Mouse (Mus musculus): ENCODE measurements at regions not wholly inside any gene's neighbourhood (a gene's known extent, or its start where the extent isn't known, plus 50 kb on each side); places are given as distances from the start of the nearest gene placed in this dataset.

DNA sequence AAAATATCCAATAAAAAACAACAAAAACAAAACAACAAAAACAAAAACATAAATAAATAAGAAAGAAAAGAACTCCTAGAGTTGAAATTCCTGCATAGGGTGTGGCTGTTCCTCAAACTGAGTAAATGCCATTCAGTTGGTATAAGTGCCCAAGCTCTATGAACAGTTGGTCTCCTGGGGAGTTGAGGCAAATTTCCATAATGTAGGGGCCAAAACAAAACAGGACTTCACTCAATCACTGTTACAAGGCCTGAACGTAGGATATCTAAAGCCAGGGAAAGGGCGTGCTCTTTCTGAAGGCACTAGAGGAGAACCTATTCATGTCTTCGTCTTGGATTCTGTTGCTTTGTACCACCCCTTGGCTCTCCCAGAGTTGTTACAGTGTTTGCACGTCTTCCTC, 188.5 kb upstream of the Maf start:
- H3K4me2 ChIP-seq (replicated peaks): no peak overlapping the region
- WGBS: 86% methylated on average over 4 of the region's 4 CpGs
- no peaks in the 10 kb centered on the region for H3K4me1 ChIP-seq
- no peak for ATAC-seq (ENCODE audit: insufficient number of reproducible peaks, insufficient read depth, low FRiP score, low TSS enrichment)
- H3K36me3 ChIP-seq: no peaks in the 10 kb centered on the region
- H3K4me3 ChIP-seq: no peak overlapping the region
- no peaks in the 10 kb centered on the region for H3K9me3 ChIP-seq
- no peak overlapping the region for H3K9ac ChIP-seq
- H3K27me3 ChIP-seq: no peaks in the 10 kb centered on the region
- no peak overlapping the region for H3K27ac ChIP-seq

DNA sequence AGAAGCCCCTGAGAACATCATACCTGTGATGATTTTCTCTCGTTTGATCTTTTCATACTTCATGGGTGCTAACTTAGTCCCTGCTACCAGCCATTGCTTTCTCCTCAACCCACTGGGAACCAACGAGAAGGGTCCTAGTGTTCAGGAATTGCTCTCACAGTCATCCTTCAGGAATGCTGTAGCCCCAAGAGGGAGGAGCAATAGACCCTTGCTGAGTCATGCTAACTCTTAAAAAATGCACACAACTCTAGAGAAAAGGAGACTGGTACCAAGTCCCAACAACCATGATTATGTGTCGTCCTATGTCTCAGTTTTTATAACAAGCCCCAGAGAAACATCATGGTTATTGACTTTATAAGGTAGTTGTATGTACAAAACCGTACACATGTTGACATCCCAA, 180.7 kb upstream of the Maf start:
- Histone ChIP-seq H3K9ac (no peak overlapping the region), H3K4me1 (no peaks in the 10 kb centered on the region), H3K36me3 (no peaks in the 10 kb centered on the region), H3K27ac (no peak overlapping the region), H3K27me3 (no peaks in the 10 kb centered on the region), H3K9me3 (no peaks in the 10 kb centered on the region), H3K4me2 (replicated peaks) (no peak overlapping the region), H3K4me3 (no peak overlapping the region)
- no peak for ATAC-seq (ENCODE audit: insufficient number of reproducible peaks, insufficient read depth, low FRiP score, low TSS enrichment)
- WGBS: 80% methylated on average over 4 of the region's 4 CpGs

DNA sequence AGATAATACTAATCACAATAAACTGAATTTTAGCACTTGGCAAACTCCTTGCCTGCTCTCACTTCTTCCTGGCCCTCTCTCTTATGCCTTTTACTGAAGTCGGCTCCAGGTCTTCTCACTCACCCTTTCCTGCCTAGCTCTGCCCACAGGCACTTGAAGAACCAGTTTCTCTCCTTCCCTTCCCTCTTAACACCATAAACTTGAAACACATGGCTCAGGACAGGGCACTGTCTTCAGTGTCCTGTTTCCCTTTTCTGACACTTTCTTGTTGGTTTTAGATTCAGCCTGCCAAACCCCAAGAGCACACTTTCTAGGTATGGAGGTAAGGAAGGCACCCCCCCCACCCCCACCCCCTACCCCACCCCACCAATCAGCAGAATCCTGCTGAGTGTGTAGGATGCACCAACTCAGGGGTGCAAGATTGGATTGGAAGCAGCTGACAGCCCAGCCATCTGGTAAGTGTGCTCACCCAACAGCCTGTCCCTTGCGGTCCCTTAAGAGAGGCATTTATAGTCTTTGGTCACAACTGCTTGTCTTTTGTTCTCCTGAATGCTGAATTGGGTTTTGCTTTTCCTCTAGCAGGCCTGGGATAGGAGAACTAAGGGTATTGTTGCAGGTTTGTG, 177.6 kb upstream of the Maf start:
- no peaks in the 10 kb centered on the region for H3K9me3 ChIP-seq
- no peak for ATAC-seq (ENCODE audit: insufficient number of reproducible peaks, insufficient read depth, low FRiP score, low TSS enrichment)
- H3K9ac ChIP-seq: no peak overlapping the region
- H3K4me1 ChIP-seq: no peaks in the 10 kb centered on the region
- no peak overlapping the region for H3K4me2 ChIP-seq (replicated peaks)
- H3K4me3 ChIP-seq: no peak overlapping the region
- no peaks in the 10 kb centered on the region for H3K36me3 ChIP-seq
- H3K27me3 ChIP-seq: no peaks in the 10 kb centered on the region
- 56% methylated on average over 2 of the region's 2 CpGs for WGBS
- H3K27ac ChIP-seq: no peak overlapping the region

DNA sequence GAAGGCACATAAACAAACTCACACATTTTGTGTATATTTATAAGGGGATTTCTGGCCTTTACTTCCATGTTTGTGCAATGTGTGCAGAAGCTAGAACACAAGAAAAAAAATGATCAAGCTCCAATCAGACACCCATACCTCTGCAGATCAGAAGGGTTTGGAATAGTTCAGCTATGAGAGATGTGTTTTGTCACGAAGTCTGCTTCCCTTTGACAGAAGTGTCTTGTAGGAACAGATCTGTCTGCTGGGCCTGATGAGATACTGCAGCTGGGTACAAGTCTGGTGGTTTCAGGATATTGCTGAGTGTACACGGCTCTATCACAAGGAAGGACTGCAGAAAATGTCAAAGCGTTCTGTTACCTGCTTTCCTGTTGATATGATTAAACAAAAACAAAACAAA, 176.2 kb upstream of the Maf start:
- H3K4me2 ChIP-seq (replicated peaks): no peak overlapping the region
- ATAC-seq (ENCODE audit: insufficient number of reproducible peaks, insufficient read depth, low FRiP score, low TSS enrichment): no peak
- WGBS: 69% methylated on average over 3 of the region's 3 CpGs

DNA sequence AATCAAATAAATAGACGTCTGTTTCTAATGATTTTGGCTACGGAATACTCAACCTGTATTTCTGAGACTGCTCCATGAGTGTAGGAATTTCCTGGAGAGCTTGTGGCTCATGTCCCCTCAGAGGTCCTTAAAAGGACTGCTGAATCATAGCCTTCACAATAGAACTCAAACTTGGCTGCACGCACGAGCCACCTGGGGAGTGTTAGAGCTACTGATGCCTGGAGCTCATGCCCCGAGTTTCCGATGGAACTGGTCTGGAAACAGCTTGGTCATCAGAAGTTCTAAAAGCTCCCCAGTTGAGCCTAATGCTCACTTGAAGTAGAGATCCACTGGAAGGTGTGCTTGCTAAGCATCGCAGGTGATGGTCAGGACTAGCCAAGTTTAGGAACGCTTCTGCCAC, 174.3 kb upstream of the Maf start:
- no peak for ATAC-seq (ENCODE audit: insufficient number of reproducible peaks, insufficient read depth, low FRiP score, low TSS enrichment)
- H3K9me3 ChIP-seq: no peaks in the 10 kb centered on the region
- no peaks in the 10 kb centered on the region for H3K4me1 ChIP-seq

More for the DNA sequence above, 176.2 kb upstream of the Maf start:
- H3K4me3 ChIP-seq: no peak overlapping the region
- H3K4me1 ChIP-seq: no peaks in the 10 kb centered on the region
- no peak overlapping the region for H3K27ac ChIP-seq
- H3K27me3 ChIP-seq: no peaks in the 10 kb centered on the region
- H3K9me3 ChIP-seq: no peaks in the 10 kb centered on the region
- H3K9ac ChIP-seq: no peak overlapping the region
- H3K36me3 ChIP-seq: no peaks in the 10 kb centered on the region

DNA sequence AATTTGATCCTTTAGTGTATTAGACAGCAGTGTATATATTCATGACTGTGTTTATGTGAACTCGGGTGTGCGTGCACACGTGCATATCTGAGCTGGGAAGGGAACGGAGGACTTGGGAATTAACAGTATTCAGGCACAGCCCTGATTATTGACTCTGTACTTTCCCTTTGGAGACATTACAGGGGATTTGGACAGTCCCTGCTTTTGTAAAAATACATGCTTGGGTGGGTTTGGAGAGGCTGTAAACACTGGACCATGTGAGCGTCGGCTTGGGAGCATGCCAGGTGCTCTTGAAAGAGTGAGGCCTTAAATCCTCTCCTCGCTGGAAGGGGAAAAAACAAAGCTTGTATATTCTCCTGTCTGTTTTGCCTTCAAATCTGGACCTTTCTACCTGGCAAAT, 167.2 kb upstream of the Maf start:
- 58% methylated on average over 7 of the region's 7 CpGs for WGBS
- no peak for ATAC-seq (ENCODE audit: insufficient number of reproducible peaks, insufficient read depth, low FRiP score, low TSS enrichment)
- H3K27ac ChIP-seq: peak overlapping the region; percentile 24

More for the DNA sequence above, 174.3 kb upstream of the Maf start:
- Histone ChIP-seq H3K4me3 (no peak overlapping the region), H3K36me3 (no peaks in the 10 kb centered on the region), H3K4me2 (replicated peaks) (no peak overlapping the region), H3K27ac (no peak overlapping the region), H3K9ac (no peak overlapping the region), H3K27me3 (no peaks in the 10 kb centered on the region)
- WGBS: 78% methylated on average over 8 of the region's 8 CpGs

DNA sequence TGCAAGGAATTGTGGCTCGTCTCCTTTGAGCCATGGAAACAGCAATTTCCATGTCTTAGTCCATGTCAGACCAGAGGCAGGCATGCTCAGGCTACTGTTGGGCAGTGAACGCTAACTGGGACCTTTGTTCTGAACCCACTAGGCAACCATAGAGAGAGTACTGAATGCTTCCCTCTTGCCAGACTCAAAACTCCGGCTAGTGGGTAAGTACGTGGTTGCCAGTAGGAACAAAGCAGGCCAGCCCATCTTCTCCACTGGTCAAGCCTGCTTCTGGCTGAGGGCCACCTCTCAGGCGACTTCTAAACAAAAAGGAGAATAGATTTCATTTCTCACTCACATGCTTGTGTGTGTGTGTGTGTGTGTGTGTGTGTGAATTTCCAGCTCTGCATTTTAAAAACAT, 163.8 kb upstream of the Maf start:
- Histone ChIP-seq H3K4me3 (no peak overlapping the region), H3K9me3 (no peaks in the 10 kb centered on the region), H3K4me2 (replicated peaks) (no peak overlapping the region), H3K9ac (no peak overlapping the region), H3K4me1 (peaks cover 8% of the 10 kb centered on the region; the same call in 1 of the 2 replicates), H3K27ac (no peak overlapping the region), H3K36me3 (no peaks in the 10 kb centered on the region), H3K27me3 (no peaks in the 10 kb centered on the region)
- no peak for ATAC-seq (ENCODE audit: insufficient number of reproducible peaks, insufficient read depth, low FRiP score, low TSS enrichment)
- 64% methylated on average over 5 of the region's 5 CpGs for WGBS

More for the DNA sequence above, 167.2 kb upstream of the Maf start:
- no peaks in the 10 kb centered on the region for H3K27me3 ChIP-seq
- H3K36me3 ChIP-seq: no peaks in the 10 kb centered on the region
- H3K9ac ChIP-seq: no peak overlapping the region
- no peak overlapping the region for H3K4me3 ChIP-seq
- no peaks in the 10 kb centered on the region for H3K9me3 ChIP-seq
- H3K4me2 ChIP-seq (replicated peaks): no peak overlapping the region
- peaks cover 8% of the 10 kb centered on the region; the same call in 1 of the 2 replicates for H3K4me1 ChIP-seq

DNA sequence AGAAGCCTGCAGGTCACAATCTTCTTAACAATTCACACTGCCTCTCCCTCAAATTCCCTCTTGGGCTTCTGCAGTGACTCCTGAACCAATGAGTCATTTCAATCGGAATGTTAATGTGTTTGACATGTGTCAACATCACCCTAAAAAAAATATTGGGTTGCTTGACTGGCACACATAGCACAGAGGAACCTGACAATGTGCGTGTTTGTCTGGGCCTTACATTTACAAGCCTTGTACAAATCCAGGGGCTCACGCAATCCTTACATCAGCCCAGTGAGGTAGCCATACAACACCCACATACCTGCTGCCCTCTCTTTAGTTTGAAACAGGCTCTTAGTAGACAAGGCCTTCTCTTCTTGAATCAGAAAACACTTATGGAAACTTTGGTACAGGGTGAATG, 153.8 kb upstream of the Maf start:
- peaks cover 13% of the 10 kb centered on the region for H3K4me1 ChIP-seq
- no peaks in the 10 kb centered on the region for H3K36me3 ChIP-seq
- H3K4me2 ChIP-seq (replicated peaks): no peak overlapping the region
- 0 out of 2 replicates have a peak, but pooled peaks cover 3% of the 10 kb centered on the region for H3K27me3 ChIP-seq
- no peak overlapping the region for H3K27ac ChIP-seq
- WGBS: 75% methylated on average over 3 of the region's 3 CpGs
- H3K9ac ChIP-seq: no peak overlapping the region
- no peaks in the 10 kb centered on the region for H3K9me3 ChIP-seq
- H3K4me3 ChIP-seq: no peak overlapping the region
- no peak for ATAC-seq (ENCODE audit: insufficient number of reproducible peaks, insufficient read depth, low FRiP score, low TSS enrichment)

DNA sequence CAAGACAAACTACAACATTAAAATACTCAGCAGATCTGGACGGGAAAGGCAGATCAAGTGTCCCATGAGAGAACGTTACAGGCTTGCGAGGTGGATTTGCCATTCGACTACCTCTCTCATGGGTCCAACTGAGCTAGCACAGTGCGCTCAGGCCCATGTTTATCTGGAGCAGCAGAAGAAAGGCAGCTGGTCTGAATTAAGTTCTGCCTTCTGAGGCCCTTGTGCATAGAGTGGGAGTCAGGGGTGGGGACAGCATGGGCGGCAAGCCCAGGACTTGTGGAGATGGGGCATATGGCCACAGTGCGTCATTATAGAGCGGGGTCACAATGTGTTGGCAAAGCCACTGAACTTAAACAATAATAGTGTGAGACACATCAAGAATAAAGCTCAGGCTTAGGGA, 151.8 kb upstream of the Maf start:
- H3K27ac ChIP-seq: no peak overlapping the region
- H3K4me1 ChIP-seq: peaks cover 13% of the 10 kb centered on the region
- no peak overlapping the region for H3K4me2 ChIP-seq (replicated peaks)
- WGBS: 77% methylated on average over 8 of the region's 8 CpGs
- no peak overlapping the region for H3K4me3 ChIP-seq
- no peak overlapping the region for H3K9ac ChIP-seq
- H3K36me3 ChIP-seq: no peaks in the 10 kb centered on the region
- ATAC-seq (ENCODE audit: insufficient number of reproducible peaks, insufficient read depth, low FRiP score, low TSS enrichment): no peak
- 0 out of 2 replicates have a peak, but pooled peaks cover 3% of the 10 kb centered on the region for H3K27me3 ChIP-seq
- no peaks in the 10 kb centered on the region for H3K9me3 ChIP-seq

DNA sequence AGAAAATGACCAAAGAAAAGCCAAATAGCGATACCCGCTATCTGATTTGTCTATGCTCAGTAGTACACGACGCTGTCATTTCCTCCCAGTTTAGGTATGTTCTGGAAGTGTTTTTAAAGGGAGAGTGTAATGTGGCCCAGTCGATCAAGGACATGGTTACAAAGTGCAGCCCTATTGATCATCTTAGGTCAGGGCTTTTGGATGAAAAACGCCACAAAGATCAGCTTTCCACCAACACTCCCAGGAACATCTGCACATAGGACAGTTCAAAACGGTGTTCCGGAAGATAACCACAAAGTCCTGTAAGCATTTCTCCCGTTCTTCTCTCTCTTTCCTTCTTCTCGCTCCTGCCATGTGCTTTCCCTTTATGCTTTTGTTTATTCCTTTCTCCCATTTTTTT, 149.2 kb upstream of the Maf start:
- 88% methylated on average over 10 of the region's 10 CpGs for WGBS
- no peak overlapping the region for H3K9ac ChIP-seq

DNA sequence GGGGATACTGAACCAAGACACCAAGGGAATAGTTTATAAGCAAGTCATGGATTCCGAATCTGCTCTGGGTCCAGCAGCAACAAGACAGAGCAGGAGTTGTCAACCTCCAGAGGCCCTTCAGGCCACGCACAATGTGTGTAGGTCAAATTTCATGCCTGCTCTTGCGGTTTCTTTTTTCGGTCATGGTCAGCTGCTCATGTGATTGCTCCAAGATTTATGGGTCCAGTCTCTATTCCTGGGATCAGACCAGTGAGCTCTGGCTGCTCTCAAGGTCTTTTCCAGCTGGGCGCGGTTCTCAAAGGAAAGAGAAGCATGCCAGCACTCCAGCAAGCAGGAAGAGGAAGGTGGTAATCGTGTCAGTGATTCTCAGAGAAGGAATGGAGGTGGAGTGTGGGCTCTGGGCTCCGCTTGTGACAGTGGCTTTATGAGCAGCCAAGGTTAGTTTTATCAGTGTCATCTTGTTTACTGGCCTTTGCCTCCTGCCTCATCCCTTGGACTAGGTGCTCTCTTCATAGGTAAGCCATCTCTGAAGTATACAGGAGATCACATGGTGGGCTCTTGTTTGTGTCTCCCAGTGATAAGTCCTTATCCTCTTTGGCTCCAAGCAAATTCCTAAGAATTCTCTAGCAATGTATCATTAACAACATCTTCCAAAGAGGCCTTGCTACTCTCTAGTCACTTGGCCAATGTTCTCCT, 148.5 kb upstream of the Maf start:
- ATAC-seq (ENCODE audit: insufficient number of reproducible peaks, insufficient read depth, low FRiP score, low TSS enrichment): no peak
- no peak overlapping the region for H3K4me2 ChIP-seq (replicated peaks)
- H3K36me3 ChIP-seq: no peaks in the 10 kb centered on the region
- H3K4me3 ChIP-seq: no peak overlapping the region
- H3K4me1 ChIP-seq: no peaks in the 10 kb centered on the region
- no peak overlapping the region for H3K9ac ChIP-seq
- 0 out of 2 replicates have a peak, but pooled peaks cover 3% of the 10 kb centered on the region for H3K27me3 ChIP-seq
- H3K9me3 ChIP-seq: no peaks in the 10 kb centered on the region
- H3K27ac ChIP-seq: no peak overlapping the region
- WGBS: 85% methylated on average over 8 of the region's 8 CpGs

More for the DNA sequence above, 149.2 kb upstream of the Maf start:
- H3K27me3 ChIP-seq: 0 out of 2 replicates have a peak, but pooled peaks cover 3% of the 10 kb centered on the region
- H3K27ac ChIP-seq: no peak overlapping the region
- no peak overlapping the region for H3K4me2 ChIP-seq (replicated peaks)
- H3K9me3 ChIP-seq: no peaks in the 10 kb centered on the region
- ATAC-seq (ENCODE audit: insufficient number of reproducible peaks, insufficient read depth, low FRiP score, low TSS enrichment): no peak
- H3K4me3 ChIP-seq: no peak overlapping the region
- H3K36me3 ChIP-seq: no peaks in the 10 kb centered on the region
- H3K4me1 ChIP-seq: no peaks in the 10 kb centered on the region

DNA sequence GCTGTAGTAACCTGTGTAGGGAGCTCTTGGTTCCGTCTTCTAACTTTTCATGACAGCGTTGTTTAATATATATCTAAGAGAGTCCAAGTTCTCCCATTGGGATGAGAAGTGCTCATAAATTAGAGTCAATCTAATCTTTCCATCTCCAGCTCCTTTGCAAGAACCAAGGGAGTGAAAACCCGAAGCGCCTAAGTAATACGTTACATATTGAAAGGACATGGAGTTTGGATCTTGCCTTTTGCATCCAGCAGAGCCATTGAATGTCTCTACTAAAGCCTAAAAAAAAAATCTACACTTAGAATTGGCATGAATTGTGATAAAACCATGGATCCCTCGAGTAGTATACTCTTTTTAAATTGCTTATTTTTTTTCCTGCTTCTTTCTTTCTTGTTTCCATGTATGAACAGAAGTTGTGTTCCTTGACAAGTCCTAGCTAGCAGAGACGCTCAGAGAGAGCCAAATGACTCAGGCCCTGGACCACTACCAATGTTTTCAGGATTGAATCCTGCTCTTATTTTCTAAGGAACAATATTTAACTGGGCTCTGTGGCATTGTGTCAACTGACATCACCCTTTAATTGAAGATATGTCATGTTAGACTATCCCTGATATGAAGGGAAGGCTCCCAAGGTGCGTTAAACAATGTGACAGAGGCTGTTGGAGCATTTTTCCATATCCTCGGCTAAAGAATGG, 146.8 kb upstream of the Maf start:
- WGBS: 84% methylated on average over 9 of the region's 9 CpGs
- Histone ChIP-seq H3K9ac (no peak overlapping the region), H3K27ac (no peak overlapping the region), H3K4me2 (replicated peaks) (no peak overlapping the region), H3K9me3 (no peaks in the 10 kb centered on the region), H3K4me3 (no peak overlapping the region), H3K36me3 (no peaks in the 10 kb centered on the region), H3K27me3 (0 out of 2 replicates have a peak, but pooled peaks cover under 1% of the 10 kb centered on the region), H3K4me1 (no peaks in the 10 kb centered on the region)
- ATAC-seq (ENCODE audit: insufficient number of reproducible peaks, insufficient read depth, low FRiP score, low TSS enrichment): no peak
